Mouse (Mus musculus) lung, embryonic 15.5 days (tissue): ENCODE results near the gene Capns1. TPM values are rescaled to one million over a fixed set of nuclear protein-coding genes. Genes with fewer than 3 reads are reported as not detected.
"Not testable (repeated sequence)": the region's sequence is repeated elsewhere in the genome, so short reads cannot be mapped to it uniquely, and the experiment has no call there.

Experiments used
- ATAC-seq: fragments of 200-750 bp; cut with Nextera tagmentation; 2 replicates; pipeline ENCODE4 v1.8.0; 2017; ENCODE audit warnings: moderate number of reproducible peaks, borderline replicate concordance; ENCODE audit not compliant: low FRiP score, low TSS enrichment; ENCODE audit errors: extremely low read depth
- H3K27ac ChIP-seq: fragments of 300-500 bp; sonication (generic); 2 replicates; pipeline ENCODE4 v1.5.1; 2015; ENCODE audit warnings: moderate library complexity, mild to moderate bottlenecking, inconsistent platforms
- H3K27me3 ChIP-seq: fragments of 300-500 bp; sonication (generic); 2 replicates; pipeline ENCODE4 v1.6.1; 2015; ENCODE audit warnings: inconsistent platforms
- H3K36me3 ChIP-seq: fragments of 300-500 bp; sonication (generic); 2 replicates; pipeline ENCODE4 v1.6.1; 2015; ENCODE audit warnings: inconsistent platforms
- H3K4me1 ChIP-seq: fragments of 300-500 bp; sonication (generic); 2 replicates; pipeline ENCODE4 v1.6.1; 2015; ENCODE audit warnings: inconsistent platforms
- H3K4me2 ChIP-seq: fragments of 300-500 bp; sonication (generic); 2 replicates; pipeline ENCODE4 v1.6.1; 2015; ENCODE audit warnings: inconsistent platforms, mild to moderate bottlenecking, moderate library complexity
- H3K4me3 ChIP-seq: fragments of 300-500 bp; sonication (generic); 2 replicates; pipeline ENCODE4 v1.5.1; 2015; ENCODE audit warnings: mild to moderate bottlenecking, inconsistent platforms
- H3K9ac ChIP-seq: fragments of 300-500 bp; sonication (generic); 2 replicates; pipeline ENCODE4 v1.6.1; 2015; ENCODE audit warnings: inconsistent platforms
- H3K9me3 ChIP-seq: fragments of 300-500 bp; sonication (generic); 2 replicates; pipeline ENCODE4 v1.6.1; 2016; ENCODE audit warnings: inconsistent platforms
- WGBS: fragments of 180-500 bp; shearing (Covaris S2); methylation state at CpG from one replicate; pipeline ENCODE4 v1.1.7; 2015; 5-methylcytosine and 5-hydroxymethylcytosine counted together
- polyA plus RNA-seq: library from polyadenylated mRNA; unstranded; fragments of >200 nt; fragmentation: Nextera tagmentation; extraction: Ambion mirVana; gene quantifications from 2 replicates; pipeline ENCODE4 v1.2.1, GENCODE M21; 2015

The Capns1 gene
- polyA plus RNA-seq, 1 experiment from 2014 or later, result 104 TPM

GRCm38 (mm10) chr7:30200661-30201060 lies 2.0 kb upstream of the Capns1 start:
- not testable (repeated sequence) for H3K4me2 ChIP-seq, H3K36me3 ChIP-seq, H3K27me3 ChIP-seq, H3K27ac ChIP-seq, H3K9me3 ChIP-seq, H3K9ac ChIP-seq, H3K4me3 ChIP-seq, ATAC-seq
- WGBS, result 79% methylated on average over 5 of the region's 5 CpGs
- H3K4me1 ChIP-seq, result peaks cover 11% of the 10 kb centered on the region

- H3K4me3 ChIP-seq, result no peak overlapping the region
- no peaks in the 10 kb centered on the region for H3K27me3 ChIP-seq
- no peaks in the 10 kb centered on the region for H3K9me3 ChIP-seq
- 77% methylated on average over 5 of the region's 5 CpGs for WGBS
- no peaks in the 10 kb centered on the region for H3K36me3 ChIP-seq
- H3K27ac ChIP-seq, result no peak overlapping the region
- no peak overlapping the region for H3K9ac ChIP-seq
- peaks cover 15% of the 10 kb centered on the region for H3K4me1 ChIP-seq
- ATAC-seq, result no peak
- no peak overlapping the region for H3K4me2 ChIP-seq
These were observed 1.6 kb upstream of the Capns1 start for GRCm38 (mm10) chr7:30200200-30200599.

- Histone ChIP-seq H3K4me2 (no peak overlapping the region), H3K27ac (no peak overlapping the region), H3K27me3 (no peaks in the 10 kb centered on the region), H3K36me3 (no peaks in the 10 kb centered on the region), H3K9ac (no peak overlapping the region), H3K4me3 (no peak overlapping the region), H3K9me3 (no peaks in the 10 kb centered on the region), H3K4me1 (peaks cover 17% of the 10 kb centered on the region)
- ATAC-seq, result no peak
- WGBS, result 72% methylated on average over 18 of the region's 18 CpGs
These were observed 1.0 kb upstream of the Capns1 start for GRCm38 (mm10) chr7:30199498-30200139.

GRCm38 (mm10) chr7:30197592-30198129 lies 950 bp downstream of the Capns1 start:
- no peak overlapping the region for H3K4me3 ChIP-seq
- peak overlapping the region; percentile 50; the same call in 1 of the 2 replicates for H3K27ac ChIP-seq
- ATAC-seq, result no peak
- H3K27me3 ChIP-seq, result no peaks in the 10 kb centered on the region
- no peak overlapping the region for H3K4me2 ChIP-seq
- H3K4me1 ChIP-seq, result peaks cover 27% of the 10 kb centered on the region
- no peaks in the 10 kb centered on the region for H3K36me3 ChIP-seq
- WGBS, result 40% methylated on average over 5 of the region's 5 CpGs
- H3K9me3 ChIP-seq, result no peaks in the 10 kb centered on the region
- no peak overlapping the region for H3K9ac ChIP-seq

GRCm38 (mm10) chr7:30196171-30196570 lies 2.4 kb downstream of the Capns1 start:
- H3K36me3 ChIP-seq, result peaks cover 15% of the 10 kb centered on the region
- peaks cover 30% of the 10 kb centered on the region for H3K4me1 ChIP-seq
- no peaks in the 10 kb centered on the region for H3K9me3 ChIP-seq
- no peaks in the 10 kb centered on the region for H3K27me3 ChIP-seq
- no peak for ATAC-seq
- WGBS, result 42% methylated on average over 6 of the region's 6 CpGs
- no peak overlapping the region for H3K9ac ChIP-seq
- no peak overlapping the region for H3K4me2 ChIP-seq
- no peak overlapping the region for H3K27ac ChIP-seq
- H3K4me3 ChIP-seq, result no peak overlapping the region

GRCm38 (mm10) chr7:30195461-30195860 lies 3.1 kb downstream of the Capns1 start:
- Histone ChIP-seq H3K27ac (no peak overlapping the region), H3K4me1 (peaks cover 30% of the 10 kb centered on the region), H3K9me3 (no peaks in the 10 kb centered on the region), H3K9ac (0 out of 2 replicates have a peak overlapping the region, but pooled peaks have one; percentile 86), H3K4me2 (peak overlapping the region; percentile 86), H3K27me3 (no peaks in the 10 kb centered on the region), H3K36me3 (peaks cover 20% of the 10 kb centered on the region), H3K4me3 (peak overlapping the region; percentile 84)
- WGBS, result 60% methylated on average over 6 of the region's 6 CpGs
- ATAC-seq, result no peak

- Histone ChIP-seq H3K27ac (peak overlapping the region; percentile 88), H3K9me3 (no peaks in the 10 kb centered on the region), H3K4me3 (peak overlapping the region; percentile 84), H3K4me2 (peak overlapping the region; percentile 86), H3K27me3 (no peaks in the 10 kb centered on the region), H3K9ac (peak overlapping the region; percentile 86), H3K36me3 (peaks cover 26% of the 10 kb centered on the region), H3K4me1 (peaks cover 30% of the 10 kb centered on the region)
- WGBS, result under 1% methylated on average over 28 of the region's 28 CpGs
- peak; percentile 89 for ATAC-seq
These were observed 3.7 kb downstream of the Capns1 start for GRCm38 (mm10) chr7:30194884-30195283.

- Histone ChIP-seq H3K27ac (peak overlapping the region; percentile 88), H3K4me3 (peak overlapping the region; percentile 84), H3K36me3 (peaks cover 28% of the 10 kb centered on the region), H3K9ac (peak overlapping the region; percentile 86), H3K4me1 (peaks cover 30% of the 10 kb centered on the region), H3K27me3 (no peaks in the 10 kb centered on the region), H3K4me2 (peak overlapping the region; percentile 86), H3K9me3 (no peaks in the 10 kb centered on the region)
- peak; percentile 5; the same call in 1 of the 2 replicates for ATAC-seq
- under 1% methylated on average over 26 of the region's 26 CpGs for WGBS
These were observed 4.3 kb downstream of the Capns1 start for GRCm38 (mm10) chr7:30194101-30194831.

- under 1% methylated on average over 26 of the region's 26 CpGs for WGBS
- peak; percentile 77 for ATAC-seq
These were observed 5.0 kb downstream of the Capns1 start for GRCm38 (mm10) chr7:30193581-30194100.

GRCm38 (mm10) chr7:30193013-30193412 lies 5.6 kb downstream of the Capns1 start:
- no peak overlapping the region for H3K27ac ChIP-seq
- H3K4me3 ChIP-seq, result peak overlapping the region; percentile 84
- H3K4me2 ChIP-seq, result peak overlapping the region; percentile 86
- no peaks in the 10 kb centered on the region for H3K27me3 ChIP-seq
- peaks cover 22% of the 10 kb centered on the region for H3K4me1 ChIP-seq
- H3K36me3 ChIP-seq, result peaks cover 40% of the 10 kb centered on the region
- WGBS, result 33% methylated on average over 9 of the region's 9 CpGs
- H3K9me3 ChIP-seq, result no peaks in the 10 kb centered on the region
- peak; percentile 11; the same call in 1 of the 2 replicates for ATAC-seq
- peak overlapping the region; percentile 86 for H3K9ac ChIP-seq

More at GRCm38 (mm10) chr7:30193581-30194100, 5.0 kb downstream of the Capns1 start:
- Histone ChIP-seq H3K36me3 (peaks cover 34% of the 10 kb centered on the region), H3K27ac (peak overlapping the region; percentile 88), H3K27me3 (no peaks in the 10 kb centered on the region), H3K9ac (peak overlapping the region; percentile 86), H3K4me2 (peak overlapping the region; percentile 86), H3K9me3 (no peaks in the 10 kb centered on the region), H3K4me3 (peak overlapping the region; percentile 84), H3K4me1 (peaks cover 27% of the 10 kb centered on the region)

GRCm38 (mm10) chr7:30192088-30192487 lies 6.5 kb downstream of the Capns1 start:
- peaks cover 49% of the 10 kb centered on the region for H3K36me3 ChIP-seq
- H3K4me3 ChIP-seq, result no peak overlapping the region
- H3K4me2 ChIP-seq, result no peak overlapping the region
- no peak overlapping the region for H3K27ac ChIP-seq
- WGBS, result 84% methylated on average over 12 of the region's 12 CpGs
- peaks cover 21% of the 10 kb centered on the region for H3K4me1 ChIP-seq
- H3K9me3 ChIP-seq, result no peaks in the 10 kb centered on the region
- H3K27me3 ChIP-seq, result no peaks in the 10 kb centered on the region
- no peak overlapping the region for H3K9ac ChIP-seq
- ATAC-seq, result no peak

- Histone ChIP-seq H3K27me3 (no peaks in the 10 kb centered on the region), H3K27ac (no peak overlapping the region), H3K4me1 (peaks cover 18% of the 10 kb centered on the region), H3K9me3 (no peaks in the 10 kb centered on the region), H3K4me3 (no peak overlapping the region), H3K9ac (no peak overlapping the region), H3K36me3 (peaks cover 61% of the 10 kb centered on the region), H3K4me2 (no peak overlapping the region)
- WGBS, result 79% methylated on average over 4 of the region's 4 CpGs
- ATAC-seq, result no peak
These were observed 9.5 kb downstream of the Capns1 start for GRCm38 (mm10) chr7:30189116-30189491.
